Mouse (Mus musculus) hindbrain, embryonic 13.5 days (tissue): Measurements from ENCODE around the gene Slfn9. TPM values are rescaled to one million over a fixed set of nuclear protein-coding genes. Genes with fewer than 3 reads are reported as not detected.
A peak's percentile ranks its signal among the peaks of the same experiment; 100 is the strongest.
"Not testable (repeated sequence)": the region's sequence is repeated elsewhere in the genome, so short reads cannot be mapped to it uniquely, and the experiment has no call there.

ENCODE experiments used
- ATAC-seq: fragments of 200-750 bp; cut with Nextera tagmentation; 2 replicates; pipeline ENCODE4 v1.8.0; 2017; ENCODE audit warnings: moderate TSS enrichment; ENCODE audit not compliant: low FRiP score
- H3K27ac ChIP-seq: fragments of 300-500 bp; sonication (generic); 2 replicates; pipeline ENCODE4 v1.5.1; 2015; ENCODE audit warnings: inconsistent platforms, mild to moderate bottlenecking, moderate library complexity
- H3K27me3 ChIP-seq: fragments of 300-500 bp; sonication (generic); 2 replicates; pipeline ENCODE4 v1.6.1; 2015; ENCODE audit warnings: mild to moderate bottlenecking, inconsistent platforms
- H3K36me3 ChIP-seq: fragments of 300-500 bp; sonication (generic); 2 replicates; pipeline ENCODE4 v1.6.1; 2015; ENCODE audit warnings: mild to moderate bottlenecking, inconsistent platforms
- H3K4me1 ChIP-seq: fragments of 300-500 bp; sonication (generic); replicated peaks from 2 replicates; pipeline ENCODE4 v1.6.1; 2015; ENCODE audit warnings: inconsistent platforms
- H3K4me2 ChIP-seq: fragments of 300-500 bp; sonication (generic); 2 replicates; pipeline ENCODE4 v1.6.1; 2015; ENCODE audit warnings: inconsistent platforms, mild to moderate bottlenecking, moderate library complexity
- H3K4me3 ChIP-seq: fragments of 300-500 bp; sonication (generic); 2 replicates; pipeline ENCODE4 v1.5.1; 2015; ENCODE audit warnings: mild to moderate bottlenecking, inconsistent platforms
- H3K9ac ChIP-seq: fragments of 300-500 bp; sonication (generic); 2 replicates; pipeline ENCODE4 v1.6.1; 2015; ENCODE audit warnings: mild to moderate bottlenecking, inconsistent platforms
- H3K9me3 ChIP-seq: fragments of 300-500 bp; sonication (generic); 2 replicates; pipeline ENCODE4 v1.6.1; 2016; ENCODE audit warnings: inconsistent platforms
- WGBS: fragments of 180-500 bp; shearing (Covaris S2); methylation state at CpG from one replicate; pipeline ENCODE4 v1.1.7; 2015; 5-methylcytosine and 5-hydroxymethylcytosine counted together
- polyA plus RNA-seq: library from polyadenylated mRNA; unstranded; fragments of >200 nt; fragmentation: Nextera tagmentation; extraction: Ambion mirVana; gene quantifications from 2 replicates; pipeline ENCODE4 v1.2.1, GENCODE M21; 2015

The Slfn9 gene
- polyA plus RNA-seq, 1 experiment from 2014 or later, result 2.8 TPM

DNA sequence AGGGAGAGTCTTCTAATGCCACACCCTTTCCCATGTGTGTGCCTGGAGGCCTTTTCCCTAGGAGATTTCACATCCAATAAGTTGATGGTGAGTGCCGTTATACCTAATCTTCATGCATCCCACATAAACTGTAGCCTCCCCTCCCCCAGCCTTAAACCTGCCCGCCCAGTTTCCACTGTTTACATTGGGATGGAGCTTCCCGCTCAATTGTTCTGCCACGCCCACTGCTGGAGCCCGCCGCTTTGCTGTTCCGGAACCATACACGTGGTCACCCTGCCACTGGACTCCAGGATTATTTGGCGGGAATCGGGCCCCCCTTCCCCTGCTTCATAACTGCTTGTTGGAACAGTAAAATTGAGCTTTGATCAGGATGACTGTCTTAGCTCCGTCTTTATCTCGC, 2.3 kb downstream of the Slfn9 start:
- Histone ChIP-seq H3K27ac (no peak overlapping the region), H3K4me1 (peaks cover 8% of the 10 kb centered on the region), H3K9ac (no peak overlapping the region), H3K36me3 (no peaks in the 10 kb centered on the region), H3K27me3 (peaks cover 15% of the 10 kb centered on the region), H3K4me3 (no peak overlapping the region), H3K4me2 (no peak overlapping the region), H3K9me3 (no peaks in the 10 kb centered on the region; the same call in 1 of the 2 replicates)
- 43% methylated on average over 12 of the region's 12 CpGs for WGBS
- ATAC-seq, result no peak

DNA sequence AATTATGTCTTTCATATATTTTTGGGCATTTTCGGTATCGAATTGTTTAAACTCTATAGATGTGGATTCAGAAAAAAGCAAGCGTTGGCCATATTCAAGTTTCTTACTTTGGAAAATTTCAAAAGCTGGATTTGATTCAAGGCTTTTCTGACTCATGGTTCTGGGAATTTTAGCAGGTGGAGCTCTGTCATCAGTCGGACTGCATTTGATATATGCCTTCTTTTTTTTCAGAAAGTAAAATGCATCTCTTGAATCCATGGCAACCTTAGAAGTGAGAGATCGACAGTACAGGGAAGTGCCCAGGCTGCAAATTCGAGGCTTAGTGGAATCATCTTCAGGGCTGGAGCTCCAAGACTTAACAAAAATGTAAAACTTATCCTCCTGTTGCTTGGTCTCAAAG, 4.0 kb downstream of the Slfn9 start:
- Histone ChIP-seq H3K27ac (no peak overlapping the region), H3K4me2 (no peak overlapping the region), H3K9me3 (no peaks in the 10 kb centered on the region; the same call in 1 of the 2 replicates), H3K4me1 (peaks cover 8% of the 10 kb centered on the region), H3K4me3 (no peak overlapping the region), H3K9ac (no peak overlapping the region), H3K36me3 (no peaks in the 10 kb centered on the region), H3K27me3 (peaks cover 15% of the 10 kb centered on the region)
- 89% methylated on average over 6 of the region's 6 CpGs for WGBS
- no peak for ATAC-seq

DNA sequence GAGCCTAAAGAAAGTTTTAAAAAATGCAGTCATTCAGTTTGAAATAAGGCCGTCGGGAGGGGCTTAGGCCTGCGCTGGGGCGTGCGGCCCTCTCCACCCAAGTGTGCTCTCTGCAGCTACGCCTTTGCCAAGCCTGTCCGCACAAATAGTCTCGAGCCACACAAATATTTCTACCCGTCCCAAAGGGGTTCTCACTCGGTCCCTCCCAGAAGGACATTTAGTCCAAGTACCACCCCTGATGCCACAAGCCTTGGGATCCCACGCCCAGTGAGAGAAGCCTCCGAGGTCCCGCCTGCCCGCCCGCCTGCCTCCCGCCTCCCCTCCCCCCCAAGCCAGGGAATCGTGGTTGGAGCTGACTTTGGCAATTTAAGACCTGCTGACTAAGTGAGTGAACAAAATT, 8.4 kb downstream of the Slfn9 start:
- Histone ChIP-seq H3K36me3 (no peaks in the 10 kb centered on the region), H3K27ac (no peak overlapping the region), H3K27me3 (no peaks in the 10 kb centered on the region), H3K9me3 (no peaks in the 10 kb centered on the region; the same call in 1 of the 2 replicates), H3K4me2 (no peak overlapping the region), H3K4me3 (no peak overlapping the region), H3K9ac (no peak overlapping the region), H3K4me1 (no peaks in the 10 kb centered on the region)
- no peak for ATAC-seq
- WGBS, result 82% methylated on average over 17 of the region's 17 CpGs

DNA sequence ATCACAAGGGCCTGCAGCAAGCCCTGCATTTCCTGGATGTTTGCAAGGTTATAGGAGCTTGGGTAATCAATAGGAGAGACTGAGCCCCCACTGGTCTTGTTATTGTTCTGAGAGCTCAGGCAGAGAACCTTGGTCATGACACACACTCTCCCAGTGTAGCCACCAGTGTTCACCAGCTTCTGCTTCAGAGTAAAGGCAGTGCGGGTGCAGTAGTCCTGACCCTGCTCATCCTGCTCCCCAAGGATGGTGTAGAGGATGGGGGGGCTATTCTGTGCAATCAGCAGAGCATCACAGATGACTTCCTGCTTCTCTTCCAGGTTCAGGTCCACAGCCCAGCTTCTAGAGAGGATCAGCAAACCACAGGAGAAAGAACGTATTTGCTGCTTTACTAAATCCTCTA, 9.2 kb downstream of the Slfn9 start:
- 97% methylated on average over 2 of the region's 2 CpGs for WGBS
- H3K27me3 ChIP-seq, H3K4me2 ChIP-seq, H3K4me1 ChIP-seq, H3K27ac ChIP-seq, H3K9ac ChIP-seq, H3K9me3 ChIP-seq, H3K4me3 ChIP-seq, H3K36me3 ChIP-seq, ATAC-seq: not testable (repeated sequence)

DNA sequence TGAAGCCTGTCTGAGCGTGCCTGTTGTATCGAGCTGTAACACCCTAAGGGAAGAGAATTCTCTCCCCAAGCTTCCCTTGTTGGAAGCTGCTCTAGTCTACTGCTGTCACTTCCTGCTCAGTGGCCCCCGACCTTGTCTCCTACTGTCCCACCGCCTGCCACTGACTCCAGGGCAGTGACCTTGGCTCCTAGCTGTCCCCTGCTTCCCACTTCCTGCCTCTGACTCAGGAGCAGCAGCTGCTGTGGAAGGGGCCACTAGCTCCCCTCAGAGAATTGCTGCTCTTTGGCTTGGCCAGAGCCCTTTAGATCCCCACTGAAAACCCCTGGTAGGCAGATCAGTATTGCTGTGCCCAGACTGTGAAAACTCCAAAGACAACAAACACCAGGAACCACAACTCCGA, 17.7 kb downstream of the Slfn9 start:
- no peak for ATAC-seq
- Histone ChIP-seq H3K9me3 (no peaks in the 10 kb centered on the region), H3K27ac (no peak overlapping the region), H3K4me1 (peaks cover 13% of the 10 kb centered on the region), H3K36me3 (no peaks in the 10 kb centered on the region), H3K4me2 (no peak overlapping the region), H3K27me3 (peaks cover 4% of the 10 kb centered on the region; the same call in 1 of the 2 replicates), H3K4me3 (no peak overlapping the region), H3K9ac (no peak overlapping the region)
- 59% methylated on average over 5 of the region's 5 CpGs for WGBS

DNA sequence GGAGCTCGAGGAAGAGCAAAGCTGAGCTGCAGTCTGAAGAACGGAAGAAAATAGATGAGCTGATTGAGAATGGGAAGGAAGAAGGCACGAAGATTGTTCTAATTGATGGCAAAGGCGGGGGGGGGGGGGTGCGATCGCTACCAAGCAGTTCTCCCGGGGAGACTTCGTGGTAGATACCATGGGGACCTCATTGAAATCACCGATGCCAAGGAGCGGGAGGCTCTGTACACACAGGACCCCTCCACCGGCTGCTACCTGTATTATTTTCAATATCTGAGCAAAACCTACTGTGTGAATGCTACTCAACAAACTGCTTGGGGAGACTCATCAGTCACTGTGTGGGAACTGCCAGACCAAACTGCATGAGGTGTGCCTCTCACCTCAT, 20.0 kb downstream of the Slfn9 start:
- ATAC-seq, result no peak
- Histone ChIP-seq H3K4me1 (peaks cover 13% of the 10 kb centered on the region), H3K27ac (peak overlapping the region; percentile 15; the same call in 1 of the 2 replicates), H3K4me2 (peak overlapping the region; percentile 54), H3K27me3 (peaks cover 4% of the 10 kb centered on the region; the same call in 1 of the 2 replicates), H3K36me3 (no peaks in the 10 kb centered on the region), H3K9ac (0 out of 2 replicates have a peak overlapping the region, but pooled peaks have one; percentile 43), H3K4me3 (peak overlapping the region; percentile 33), H3K9me3 (no peaks in the 10 kb centered on the region)
- WGBS, result 55% methylated on average over 11 of the region's 11 CpGs

DNA sequence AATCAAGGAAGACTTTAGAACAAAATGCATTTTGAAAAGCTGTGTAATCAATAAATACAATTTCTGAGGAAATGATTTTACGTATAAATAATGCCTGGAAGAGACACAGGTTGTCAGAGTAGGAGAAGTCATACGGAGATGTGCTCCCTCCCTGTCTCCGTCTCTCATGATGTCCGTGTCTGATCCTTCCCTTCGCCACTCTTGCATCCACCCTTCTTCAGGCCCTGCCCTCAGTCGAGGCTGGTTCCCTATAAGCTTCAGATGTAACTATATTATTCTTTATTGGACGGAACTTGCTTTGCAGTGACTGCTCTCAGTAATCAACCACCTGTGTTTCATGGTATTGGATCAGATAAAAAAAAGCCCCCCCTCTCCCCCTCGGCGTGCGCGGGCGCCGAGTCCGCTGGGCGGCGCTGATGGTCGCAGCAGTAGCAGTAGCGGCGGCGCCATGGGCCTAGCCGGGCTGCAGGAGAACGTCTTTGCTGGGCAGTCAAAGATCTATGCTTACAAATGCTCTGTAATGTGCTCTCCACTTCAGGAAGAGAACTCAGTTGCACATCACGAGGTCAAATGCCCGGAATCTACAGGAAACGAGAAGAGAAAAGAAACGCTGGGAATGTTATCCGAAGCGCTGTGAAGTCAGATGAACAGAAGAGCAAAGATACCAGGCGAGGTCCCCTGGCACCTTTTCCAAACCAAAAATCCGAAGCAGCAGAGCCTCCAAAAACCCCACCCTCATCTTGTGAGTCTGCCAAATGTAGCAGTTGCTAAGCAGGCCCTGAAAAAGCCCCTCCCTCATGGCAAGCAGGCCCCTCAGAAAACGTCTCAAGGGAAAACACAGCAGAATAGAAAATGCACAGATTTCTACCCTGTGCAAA, 20.7 kb downstream of the Slfn9 start:
- Histone ChIP-seq H3K27ac (peak overlapping the region; percentile 42; the same call in 1 of the 2 replicates), H3K9ac (peak overlapping the region; percentile 62)
- ATAC-seq, result peak; percentile 59

GRCm38 (mm10) chr11:82962215-82962614, 29.4 kb downstream of the Slfn9 start:
- ATAC-seq, result no peak
- Histone ChIP-seq H3K9me3 (no peaks in the 10 kb centered on the region), H3K27ac (no peak overlapping the region), H3K4me2 (no peak overlapping the region), H3K4me3 (no peak overlapping the region), H3K36me3 (no peaks in the 10 kb centered on the region), H3K9ac (no peak overlapping the region), H3K27me3 (peaks cover 12% of the 10 kb centered on the region; the same call in 1 of the 2 replicates), H3K4me1 (no peaks in the 10 kb centered on the region)
- WGBS, result 91% methylated on average over 8 of the region's 8 CpGs

More for the DNA sequence above, 20.7 kb downstream of the Slfn9 start:
- WGBS, result 9% methylated on average over 31 of the region's 31 CpGs
- Histone ChIP-seq H3K4me2 (peak overlapping the region; percentile 54), H3K4me1 (peaks cover 13% of the 10 kb centered on the region), H3K9me3 (no peaks in the 10 kb centered on the region), H3K36me3 (no peaks in the 10 kb centered on the region), H3K4me3 (peak overlapping the region; percentile 33), H3K27me3 (peaks cover 4% of the 10 kb centered on the region; the same call in 1 of the 2 replicates)

DNA sequence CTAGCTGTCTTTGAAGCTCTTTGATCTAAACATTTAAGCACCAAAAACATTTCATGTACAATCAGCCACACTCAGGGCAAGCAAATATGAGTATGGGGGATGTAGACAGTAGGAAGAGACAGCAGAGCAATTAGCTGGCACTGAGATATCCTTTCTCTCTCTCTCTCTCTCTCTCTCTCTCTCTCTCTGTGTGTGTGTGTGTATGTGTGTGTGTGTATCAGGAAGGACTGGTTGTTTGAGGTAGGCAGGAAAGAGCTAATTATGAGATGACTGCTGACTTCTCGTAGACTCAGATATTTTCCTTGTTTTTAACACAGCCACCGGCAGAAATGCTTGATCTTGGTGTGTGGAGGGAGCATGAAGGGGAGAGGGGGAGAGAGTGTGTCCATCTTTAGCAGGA, 29.9 kb downstream of the Slfn9 start:
- Histone ChIP-seq H3K4me2 (no peak overlapping the region), H3K27ac (no peak overlapping the region), H3K9me3 (no peaks in the 10 kb centered on the region), H3K4me1 (no peaks in the 10 kb centered on the region), H3K4me3 (no peak overlapping the region), H3K9ac (no peak overlapping the region), H3K36me3 (no peaks in the 10 kb centered on the region), H3K27me3 (peaks cover 12% of the 10 kb centered on the region; the same call in 1 of the 2 replicates)
- no peak for ATAC-seq
- 87% methylated on average over 2 of the region's 2 CpGs for WGBS

GRCm38 (mm10) chr11:82959613-82960012, 32.0 kb downstream of the Slfn9 start:
- no peak overlapping the region for H3K4me2 ChIP-seq
- WGBS, result 22% methylated on average over 4 of the region's 4 CpGs
- no peaks in the 10 kb centered on the region for H3K9me3 ChIP-seq
- peaks cover 21% of the 10 kb centered on the region; the same call in 1 of the 2 replicates for H3K27me3 ChIP-seq
- H3K27ac ChIP-seq, result no peak overlapping the region
- H3K4me1 ChIP-seq, result no peaks in the 10 kb centered on the region
- H3K9ac ChIP-seq, result no peak overlapping the region
- no peaks in the 10 kb centered on the region for H3K36me3 ChIP-seq
- H3K4me3 ChIP-seq, result no peak overlapping the region
- ATAC-seq, result no peak

DNA sequence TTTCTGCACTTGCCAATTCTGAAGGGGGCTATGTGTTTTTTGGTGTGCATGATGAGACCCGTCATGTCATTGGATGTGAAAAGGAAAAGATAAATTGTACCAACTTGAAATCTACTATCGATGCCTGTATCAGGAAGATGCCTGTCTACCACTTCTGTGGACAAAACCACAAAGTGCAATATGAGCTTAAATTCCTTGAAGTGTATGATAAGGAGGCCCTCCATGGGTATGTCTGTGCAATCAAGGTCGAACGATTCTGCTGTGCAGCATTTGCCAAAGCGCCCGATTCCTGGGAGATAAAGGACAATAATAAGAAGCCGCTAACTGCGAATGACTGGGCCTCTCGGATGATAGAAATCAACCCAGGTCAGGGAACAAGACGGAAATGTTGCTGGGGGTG, 34.7 kb downstream of the Slfn9 start:
- H3K4me1 ChIP-seq, result 0 out of 2 replicates have a peak, but pooled peaks cover 2% of the 10 kb centered on the region
- H3K4me2 ChIP-seq, result no peak overlapping the region
- no peak overlapping the region for H3K27ac ChIP-seq
- 76% methylated on average over 10 of the region's 10 CpGs for WGBS
- no peak overlapping the region for H3K9ac ChIP-seq
- H3K9me3 ChIP-seq, result no peaks in the 10 kb centered on the region
- H3K4me3 ChIP-seq, result no peak overlapping the region
- H3K27me3 ChIP-seq, result peaks cover 48% of the 10 kb centered on the region
- H3K36me3 ChIP-seq, result no peaks in the 10 kb centered on the region
- ATAC-seq, result no peak

GRCm38 (mm10) chr11:82954631-82955030, 37.0 kb downstream of the Slfn9 start:
- H3K9ac ChIP-seq, result no peak overlapping the region
- 79% methylated on average over 6 of the region's 6 CpGs for WGBS
- no peak for ATAC-seq
- no peaks in the 10 kb centered on the region for H3K36me3 ChIP-seq
- peaks cover 9% of the 10 kb centered on the region; the same call in 1 of the 2 replicates for H3K4me1 ChIP-seq
- no peaks in the 10 kb centered on the region for H3K9me3 ChIP-seq
- H3K27ac ChIP-seq, result no peak overlapping the region
- peaks cover 58% of the 10 kb centered on the region for H3K27me3 ChIP-seq
- H3K4me3 ChIP-seq, result no peak overlapping the region
- no peak overlapping the region for H3K4me2 ChIP-seq
